Mouse (Mus musculus) hindbrain, embryonic 14.5 days (tissue): Measurements from ENCODE around the gene Dio1. TPM values are rescaled to one million over a fixed set of nuclear protein-coding genes. Genes with fewer than 3 reads are reported as not detected.

Source experiments
- ATAC-seq: fragments of 200-750 bp; cut with Nextera tagmentation; 2 replicates; pipeline ENCODE4 v1.8.0; 2017; ENCODE audit warnings: moderate number of reproducible peaks, mild to moderate bottlenecking, moderate TSS enrichment, moderate library complexity; ENCODE audit not compliant: low FRiP score
- DNase-seq: peaks from one replicate; pipeline ENCODE4 v3.0.0-alpha.2; 2015; ENCODE audit warnings: low spot score
- H3K27ac ChIP-seq: fragments of 300-500 bp; sonication (generic); 2 replicates; pipeline ENCODE4 v1.5.1; 2014; ENCODE audit warnings: mild to moderate bottlenecking, moderate library complexity
- H3K27me3 ChIP-seq: fragments of 300-500 bp; sonication (generic); 2 replicates; pipeline ENCODE4 v1.6.1; 2014; ENCODE audit warnings: mild to moderate bottlenecking, low read length, mixed read lengths; ENCODE audit not compliant: control insufficient read depth, insufficient read depth
- H3K36me3 ChIP-seq: fragments of 300-500 bp; sonication (generic); replicated peaks from 2 replicates; pipeline ENCODE4 v1.6.1; 2014; ENCODE audit not compliant: control insufficient read depth, insufficient read depth
- H3K4me1 ChIP-seq: fragments of 300-500 bp; sonication (generic); replicated peaks from 2 replicates; pipeline ENCODE4 v1.6.1; 2014; ENCODE audit warnings: antibody characterized with exemption, low read length, mixed read lengths; ENCODE audit not compliant: control insufficient read depth, insufficient read depth
- H3K4me2 ChIP-seq: fragments of 300-500 bp; sonication (generic); replicated peaks from 2 replicates; pipeline ENCODE4 v1.6.1; 2014; ENCODE audit warnings: mild to moderate bottlenecking, moderate library complexity
- H3K4me3 ChIP-seq: fragments of 300-500 bp; sonication (generic); replicated peaks from 2 replicates; pipeline ENCODE4 v1.5.1; 2014; ENCODE audit warnings: mild to moderate bottlenecking, low read length
- H3K9ac ChIP-seq: fragments of 300-500 bp; sonication (generic); 2 replicates; pipeline ENCODE4 v1.6.1; 2014
- H3K9me3 ChIP-seq: fragments of 300-500 bp; sonication (generic); 2 replicates; pipeline ENCODE4 v1.6.1; 2016; ENCODE audit warnings: low read length; ENCODE audit not compliant: control insufficient read depth
- WGBS: fragments of 180-500 bp; shearing (Covaris S2); extraction: QIAGEN DNeasy Blood & Tissue Kit; methylation state at CpG from one replicate; pipeline ENCODE4 v1.1.7; 2014; 5-methylcytosine and 5-hydroxymethylcytosine counted together
- polyA plus RNA-seq: library from polyadenylated mRNA; unstranded; fragments of >200 nt; fragmentation: Nextera tagmentation; extraction: Ambion mirVana; gene quantifications from 2 replicates; pipeline ENCODE4 v1.2.1, GENCODE M21; 2014

Gene Dio1
- polyA plus RNA-seq, 1 experiment from 2014 or later = not detected

DNA sequence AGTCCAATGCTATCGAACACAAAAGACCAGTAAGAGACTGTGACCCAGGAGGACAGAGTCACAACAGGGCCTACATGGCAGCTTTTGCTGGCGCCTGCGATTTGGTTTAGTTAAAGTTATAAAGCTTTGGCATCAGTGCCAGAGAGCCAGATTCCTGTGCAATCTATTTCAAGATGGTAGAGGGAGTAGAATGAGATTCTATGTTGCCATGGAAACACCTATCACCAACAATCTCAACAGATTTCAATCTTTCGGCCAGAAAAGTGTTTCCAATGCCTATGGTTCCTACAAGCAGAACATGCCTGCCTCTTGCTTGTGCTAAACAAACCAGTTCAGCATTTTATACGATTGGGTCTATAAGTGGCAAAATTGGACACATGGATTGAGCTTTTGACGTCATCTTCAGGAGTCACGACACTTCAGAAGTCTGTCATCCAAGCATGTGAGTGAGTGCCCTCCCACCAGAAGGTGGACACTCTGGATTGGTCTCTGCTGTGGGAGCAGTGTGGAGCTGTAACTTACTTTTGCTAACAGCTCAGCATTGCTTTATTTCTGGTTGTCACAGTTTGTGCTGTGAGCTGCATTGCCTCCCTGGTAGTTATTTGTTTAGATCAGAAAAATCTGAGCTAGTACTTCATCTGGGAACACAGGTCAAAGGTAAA lies 15.2 kb downstream of the Dio1 start:
- Histone ChIP-seq H3K4me1 (no peaks in the 10 kb centered on the region), H3K9me3 (no peaks in the 10 kb centered on the region), H3K27ac (no peak overlapping the region), H3K36me3 (no peaks in the 10 kb centered on the region), H3K4me2 (no peak overlapping the region), H3K9ac (no peak overlapping the region), H3K27me3 (no peaks in the 10 kb centered on the region), H3K4me3 (no peak overlapping the region)
- 81% methylated on average over 7 of the region's 7 CpGs for WGBS
- DNase-seq (no peak), ATAC-seq (no peak)

DNA sequence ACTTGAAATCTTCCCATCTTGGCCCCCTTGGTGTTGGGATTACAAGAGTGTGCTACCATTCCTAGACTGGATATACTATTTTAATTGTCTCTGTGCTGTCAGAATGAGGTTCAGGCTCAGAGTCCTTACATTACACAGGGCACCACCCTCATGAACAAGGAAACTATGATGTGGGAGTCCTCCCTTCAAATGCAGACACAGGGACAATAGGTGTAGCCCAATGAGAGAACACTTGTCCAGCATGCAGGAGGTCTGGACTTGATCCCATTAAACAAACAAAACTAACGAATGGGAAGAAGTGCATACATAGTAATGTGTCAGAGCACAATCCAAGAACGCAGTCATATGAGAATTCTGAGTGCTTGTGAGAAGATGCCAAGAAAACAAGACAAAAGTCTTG lies 19.5 kb downstream of the Dio1 start:
- Histone ChIP-seq H3K9me3 (no peaks in the 10 kb centered on the region), H3K27ac (no peak overlapping the region), H3K4me3 (no peak overlapping the region), H3K4me2 (no peak overlapping the region), H3K27me3 (no peaks in the 10 kb centered on the region), H3K36me3 (no peaks in the 10 kb centered on the region), H3K4me1 (no peaks in the 10 kb centered on the region), H3K9ac (no peak overlapping the region)
- DNase-seq = no peak
- 87% methylated on average over 2 of the region's 2 CpGs for WGBS
- no peak for ATAC-seq

DNA sequence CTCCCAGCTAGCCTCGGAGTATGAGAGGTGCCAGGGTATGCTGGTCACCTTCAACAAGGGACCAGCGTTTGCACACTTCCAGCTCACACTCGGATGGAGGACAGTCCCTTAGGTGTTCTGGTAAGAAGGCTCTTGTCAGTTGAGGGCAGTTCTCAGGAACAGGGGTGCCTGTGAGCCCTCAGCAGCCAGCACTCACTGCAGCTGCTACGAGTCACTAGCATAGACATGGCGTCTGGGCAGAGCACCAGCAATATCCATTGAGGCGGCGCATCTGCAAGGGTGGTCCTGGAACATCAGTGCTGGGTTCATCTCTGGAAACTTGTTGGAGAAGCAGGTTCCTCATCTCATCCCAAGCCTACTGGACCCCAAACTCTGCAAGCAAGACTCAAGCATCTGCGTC lies 20.6 kb downstream of the Dio1 start:
- no peak for DNase-seq
- Histone ChIP-seq H3K4me3 (no peak overlapping the region), H3K27me3 (no peaks in the 10 kb centered on the region), H3K9me3 (no peaks in the 10 kb centered on the region), H3K4me2 (no peak overlapping the region), H3K36me3 (no peaks in the 10 kb centered on the region), H3K4me1 (no peaks in the 10 kb centered on the region), H3K27ac (no peak overlapping the region), H3K9ac (no peak overlapping the region)
- 96% methylated on average over 8 of the region's 8 CpGs for WGBS
- ATAC-seq = no peak

DNA sequence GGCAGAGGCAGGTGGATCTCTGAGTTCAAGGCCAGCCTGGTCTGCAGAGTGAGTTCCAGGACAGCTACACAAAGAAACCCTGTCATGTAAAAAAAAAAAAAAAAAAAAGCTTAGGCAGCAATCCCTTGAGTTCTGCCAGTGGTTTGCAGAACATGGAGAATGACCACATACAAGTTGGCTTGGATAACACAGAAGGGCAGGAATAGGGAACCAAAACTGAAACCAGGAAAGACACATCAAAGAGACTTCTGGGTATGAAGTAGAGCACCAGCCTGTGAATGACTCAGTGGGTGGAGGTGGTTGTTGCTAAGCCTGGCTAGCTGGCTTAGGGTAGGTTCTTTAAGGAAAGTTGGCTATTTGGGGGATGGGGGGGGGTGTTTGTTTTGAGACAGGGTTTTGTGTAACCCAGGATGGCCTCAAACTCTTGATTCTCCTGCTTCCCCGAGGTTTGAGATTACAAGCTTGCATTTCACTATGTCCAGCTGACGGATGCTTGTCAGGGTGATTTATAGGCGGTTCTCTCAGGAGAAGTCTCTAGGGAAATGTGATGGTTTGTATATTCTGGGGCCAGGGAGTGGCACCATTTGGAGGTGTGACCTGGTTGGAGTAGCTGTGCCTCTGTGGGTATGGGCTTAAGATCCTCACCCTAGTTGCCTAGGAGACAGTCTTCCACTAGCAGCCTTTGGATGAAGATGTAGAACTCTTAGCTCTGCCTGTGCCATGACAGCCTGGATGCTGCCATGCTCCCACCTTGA lies 21.3 kb downstream of the Dio1 start:
- H3K4me3 ChIP-seq = no peak overlapping the region
- no peak overlapping the region for H3K9ac ChIP-seq
- no peaks in the 10 kb centered on the region for H3K9me3 ChIP-seq
- no peak overlapping the region for H3K27ac ChIP-seq
- no peaks in the 10 kb centered on the region for H3K27me3 ChIP-seq
- ATAC-seq = no peak
- no peaks in the 10 kb centered on the region for H3K4me1 ChIP-seq
- 82% methylated on average over 3 of the region's 3 CpGs for WGBS
- H3K4me2 ChIP-seq = no peak overlapping the region
- DNase-seq = no peak
- H3K36me3 ChIP-seq = peaks cover 7% of the 10 kb centered on the region

DNA sequence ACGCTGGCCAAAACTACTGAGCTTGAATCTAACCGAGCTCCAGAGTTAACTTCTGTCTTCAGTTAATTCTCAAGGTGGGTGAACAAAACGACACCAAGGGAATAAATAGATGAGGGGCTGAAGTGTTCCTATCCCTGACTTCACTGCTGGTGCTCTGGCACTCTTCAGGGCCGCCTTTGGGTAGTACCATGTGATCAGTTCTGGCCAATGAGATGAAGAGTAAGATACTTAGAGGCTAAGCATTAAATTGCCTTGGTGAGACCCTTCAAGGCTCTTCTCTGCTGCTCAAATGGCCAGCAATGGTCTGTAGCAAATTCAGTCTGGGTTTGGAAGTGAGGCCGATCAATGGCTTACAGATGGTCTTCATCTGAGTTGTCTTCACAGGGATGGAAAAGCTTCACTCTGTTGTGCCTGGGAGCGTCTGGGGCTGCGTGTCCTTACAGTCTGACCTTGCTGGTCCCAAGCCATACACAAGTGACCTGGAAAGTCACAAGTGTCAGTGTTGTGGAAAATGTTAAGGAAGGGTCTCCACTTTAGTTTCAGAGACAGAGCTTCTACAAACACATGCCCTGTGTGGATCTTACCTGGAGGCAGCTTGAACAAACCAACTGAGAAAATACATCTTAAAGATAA lies 26.0 kb downstream of the Dio1 start:
- ATAC-seq (no peak), DNase-seq (no peak)
- H3K9me3 ChIP-seq = no peaks in the 10 kb centered on the region
- no peak overlapping the region for H3K9ac ChIP-seq
- H3K27me3 ChIP-seq = no peaks in the 10 kb centered on the region
- H3K4me2 ChIP-seq = no peak overlapping the region
- no peak overlapping the region for H3K4me3 ChIP-seq
- H3K27ac ChIP-seq = no peak overlapping the region
- no peaks in the 10 kb centered on the region for H3K4me1 ChIP-seq
- H3K36me3 ChIP-seq = peaks cover 15% of the 10 kb centered on the region
- 77% methylated on average over 7 of the region's 7 CpGs for WGBS

DNA sequence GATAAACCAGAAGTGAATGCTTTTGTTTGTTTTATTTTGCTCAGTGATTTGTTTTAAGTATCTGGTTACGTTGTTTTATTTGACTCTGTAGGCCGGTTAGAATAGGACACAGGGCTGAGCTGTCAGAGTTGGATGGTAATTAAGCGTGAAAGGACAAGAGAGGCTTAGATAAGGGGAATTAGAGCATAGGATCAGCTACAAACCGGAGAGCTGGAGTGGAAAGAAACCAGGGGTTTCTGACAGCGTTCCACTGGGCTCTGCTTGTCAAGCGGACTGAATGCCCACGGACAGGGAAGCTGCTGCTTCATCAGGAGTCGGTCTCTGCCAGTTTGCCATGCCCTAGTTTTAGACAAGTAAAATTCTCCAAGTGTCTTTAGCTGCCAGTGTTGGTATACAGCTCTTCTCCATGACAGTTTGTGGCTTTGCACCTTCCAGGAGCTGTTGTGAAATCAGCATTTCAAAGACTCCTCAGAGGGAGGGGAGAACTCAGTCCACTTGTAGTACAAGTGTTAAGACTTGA lies 28.7 kb downstream of the Dio1 start:
- Histone ChIP-seq H3K9me3 (no peaks in the 10 kb centered on the region), H3K4me2 (no peak overlapping the region), H3K36me3 (peaks cover 30% of the 10 kb centered on the region), H3K27ac (no peak overlapping the region), H3K4me1 (no peaks in the 10 kb centered on the region), H3K9ac (0 out of 2 replicates have a peak overlapping the region, but pooled peaks have one; percentile 34), H3K4me3 (no peak overlapping the region), H3K27me3 (no peaks in the 10 kb centered on the region)
- no peak for ATAC-seq
- WGBS = 10% methylated on average over 8 of the region's 8 CpGs
- peak; percentile 35 for DNase-seq

DNA sequence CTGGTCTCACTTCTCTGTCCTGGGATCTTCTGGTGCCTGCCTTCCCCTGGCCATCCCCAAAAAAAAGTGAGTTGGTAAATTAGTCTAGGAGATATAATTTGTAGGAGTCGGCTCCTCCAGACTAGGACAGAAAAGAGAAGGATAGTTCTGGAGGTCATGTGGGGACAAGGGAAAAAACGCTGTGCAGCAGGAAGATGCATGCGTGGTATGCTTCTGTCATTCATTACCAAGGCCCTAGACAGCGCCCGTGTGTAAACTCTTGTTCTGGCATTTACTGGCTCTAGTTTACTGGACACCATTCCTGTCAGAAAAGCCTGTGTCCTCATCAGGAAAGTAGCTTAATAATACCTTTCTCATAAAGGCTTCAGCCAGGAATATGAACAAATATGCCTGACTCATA lies 32.5 kb downstream of the Dio1 start:
- no peaks in the 10 kb centered on the region for H3K9me3 ChIP-seq
- H3K4me2 ChIP-seq = no peak overlapping the region
- no peaks in the 10 kb centered on the region for H3K27me3 ChIP-seq
- 87% methylated on average over 5 of the region's 5 CpGs for WGBS
- no peaks in the 10 kb centered on the region for H3K4me1 ChIP-seq
- no peak overlapping the region for H3K9ac ChIP-seq
- peaks cover 17% of the 10 kb centered on the region; the same call in 1 of the 2 replicates for H3K36me3 ChIP-seq
- ATAC-seq (no peak), DNase-seq (no peak)
- H3K4me3 ChIP-seq = no peak overlapping the region
- H3K27ac ChIP-seq = no peak overlapping the region

DNA sequence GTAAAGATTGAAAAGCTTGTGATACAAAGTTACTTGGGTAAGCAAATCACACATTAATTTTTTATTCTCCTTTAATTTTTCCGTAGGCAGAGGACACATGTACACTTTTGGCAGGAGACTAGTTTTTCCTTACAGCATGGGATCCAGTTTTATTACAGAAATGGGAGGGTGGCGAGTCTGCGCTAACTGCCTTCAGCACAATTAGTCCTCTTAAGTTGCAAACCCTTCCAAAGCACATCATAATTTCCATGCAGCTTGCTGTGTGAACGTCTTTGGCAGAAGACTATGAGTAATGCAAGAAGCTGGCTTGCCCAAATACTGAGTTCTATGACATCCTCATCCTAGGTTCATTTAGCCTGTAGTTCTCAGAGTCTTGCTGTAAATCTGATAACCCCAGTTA lies 33.3 kb downstream of the Dio1 start:
- Histone ChIP-seq H3K4me1 (no peaks in the 10 kb centered on the region), H3K27me3 (no peaks in the 10 kb centered on the region), H3K36me3 (peaks cover 17% of the 10 kb centered on the region; the same call in 1 of the 2 replicates), H3K9ac (no peak overlapping the region), H3K27ac (no peak overlapping the region), H3K4me2 (no peak overlapping the region), H3K9me3 (no peaks in the 10 kb centered on the region), H3K4me3 (no peak overlapping the region)
- ATAC-seq (no peak), DNase-seq (no peak)
- 87% methylated on average over 4 of the region's 4 CpGs for WGBS

DNA sequence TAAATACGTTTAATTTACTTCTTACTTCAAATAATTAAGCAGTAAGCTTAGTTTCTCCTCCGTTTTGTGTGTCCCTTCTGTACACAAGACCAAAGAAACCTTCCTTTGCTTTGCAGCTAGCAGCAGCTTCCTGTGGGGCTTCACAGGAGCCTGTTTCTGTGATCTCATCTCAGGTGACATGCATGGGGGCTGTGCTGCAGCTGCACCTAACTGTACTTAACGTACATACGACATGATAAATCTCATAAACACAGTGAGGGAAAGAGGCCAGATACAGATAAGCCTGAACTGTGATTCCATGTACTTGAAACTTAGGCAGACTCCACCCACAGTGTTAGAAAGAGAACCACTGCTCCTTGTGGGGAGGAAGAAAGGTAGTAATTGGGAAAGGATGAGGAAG lies 47.0 kb downstream of the Dio1 start:
- Histone ChIP-seq H3K36me3 (peaks cover 11% of the 10 kb centered on the region), H3K4me1 (peaks cover 6% of the 10 kb centered on the region; the same call in 1 of the 2 replicates), H3K4me3 (no peak overlapping the region), H3K27ac (no peak overlapping the region), H3K9me3 (no peaks in the 10 kb centered on the region), H3K9ac (no peak overlapping the region), H3K4me2 (no peak overlapping the region), H3K27me3 (no peaks in the 10 kb centered on the region)
- DNase-seq (no peak), ATAC-seq (no peak)
- 82% methylated on average over 4 of the region's 4 CpGs for WGBS
